Mouse (Mus musculus): ENCODE results near the gene Gm10260. TPM values are rescaled to one million over a fixed set of nuclear protein-coding genes. Genes with fewer than 3 reads are reported as not detected.

Gene Gm10260
- polyA plus RNA-seq, 1 experiment: 9.3 TPM

DNA sequence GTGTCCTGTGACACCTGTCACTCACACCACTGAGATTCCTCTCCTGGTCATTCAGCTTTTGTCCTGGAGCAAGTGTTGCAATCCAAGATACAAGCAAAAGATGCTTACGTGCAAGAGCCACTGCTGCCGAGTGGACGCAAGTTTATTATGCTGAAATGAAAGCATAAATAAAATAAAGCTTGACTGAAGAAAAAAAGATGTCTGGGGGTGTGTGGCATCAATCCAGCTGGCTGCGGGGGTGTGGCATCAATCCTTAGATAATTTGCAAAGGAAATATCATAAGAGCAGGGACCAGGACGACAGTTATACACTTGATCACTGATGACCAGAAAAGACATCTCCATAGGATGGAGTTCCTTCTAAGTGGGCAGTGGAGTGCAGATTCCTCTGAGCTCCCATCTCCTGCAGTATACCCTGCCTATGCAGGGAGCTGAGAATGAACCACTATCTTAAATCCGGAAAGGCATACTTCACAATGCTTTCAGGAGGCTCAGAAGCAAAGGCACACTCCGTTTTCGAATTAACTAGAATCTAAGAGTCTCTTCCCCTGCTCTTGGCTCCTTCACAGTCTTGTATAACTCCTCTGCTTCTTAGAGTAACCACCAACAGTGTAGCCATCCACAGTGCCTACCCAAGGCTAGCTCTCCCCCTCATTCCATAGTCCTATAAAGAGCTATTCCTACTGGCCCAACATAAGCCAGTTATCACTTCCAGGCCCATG, 23.2 kb upstream of the Gm10260 start:
- no peaks in the 10 kb centered on the region; the same call in 1 of the 2 replicates for H3K4me1 ChIP-seq (ENCODE audit: control insufficient read depth, insufficient read depth, low read length)
- H3K27ac ChIP-seq (ENCODE audit: insufficient read depth, low read length): no peak overlapping the region

DNA sequence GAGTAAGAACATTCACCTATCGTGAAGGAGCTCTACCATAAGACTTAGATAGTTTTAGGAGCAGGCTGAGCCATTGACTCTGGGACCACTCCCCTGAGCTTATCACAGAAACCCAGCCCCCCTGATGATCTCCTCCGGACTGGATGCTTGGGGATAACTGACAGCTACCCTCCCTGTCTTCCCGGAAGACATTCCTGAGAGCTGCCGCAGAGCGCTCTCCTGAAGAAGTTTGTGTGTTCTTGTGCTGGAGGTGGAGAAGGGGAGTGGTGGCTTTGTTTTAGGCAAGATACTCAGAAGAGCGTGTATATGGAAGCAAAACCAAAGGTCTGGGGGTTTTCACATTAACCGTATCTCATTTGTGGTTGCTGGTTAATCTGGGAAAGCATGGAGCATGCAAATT, 21.6 kb upstream of the Gm10260 start:
- Histone ChIP-seq H3K4me3 (ENCODE audit: insufficient read depth, low read length) (no peak overlapping the region), H3K4me1 (ENCODE audit: control insufficient read depth, insufficient read depth, low read length) (no peaks in the 10 kb centered on the region; the same call in 1 of the 2 replicates), H3K27ac (ENCODE audit: insufficient read depth, low read length) (no peak overlapping the region)
- no peak for TF ChIP-seq POLR2A (IDR thresholded peaks at IDR 0.05; ENCODE audit: low read depth, low read length)
- no peak for TF ChIP-seq CTCF (IDR thresholded peaks at IDR 0.05; ENCODE audit: borderline replicate concordance, insufficient read depth, low read length)

More for the DNA sequence above, 23.2 kb upstream of the Gm10260 start:
- TF ChIP-seq POLR2A (IDR thresholded peaks at IDR 0.05; ENCODE audit: low read depth, low read length) (no peak), CTCF (IDR thresholded peaks at IDR 0.05; ENCODE audit: borderline replicate concordance, insufficient read depth, low read length) (no peak)
- no peak overlapping the region for H3K4me3 ChIP-seq (ENCODE audit: insufficient read depth, low read length)

DNA sequence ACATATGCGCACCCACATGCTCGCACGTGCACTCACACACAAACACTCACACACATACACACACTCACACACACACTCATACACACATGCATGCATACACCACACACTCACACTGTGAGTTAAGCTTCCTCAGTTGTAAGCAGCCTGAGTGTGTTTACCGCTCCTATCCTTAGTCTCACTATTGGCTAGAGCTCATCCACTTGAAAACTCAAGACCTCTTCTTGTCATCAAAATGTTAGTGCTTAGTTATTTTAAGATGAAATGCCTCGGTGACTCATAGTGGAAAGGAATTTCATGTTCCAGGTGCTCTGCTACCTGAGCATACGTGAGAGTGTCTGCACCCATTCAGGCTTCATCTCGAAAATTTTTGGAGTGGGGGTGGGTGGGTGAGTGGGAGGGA, 21.2 kb upstream of the Gm10260 start:
- H3K4me1 ChIP-seq (ENCODE audit: control insufficient read depth, insufficient read depth, low read length): no peaks in the 10 kb centered on the region; the same call in 1 of the 2 replicates
- no peak overlapping the region for H3K4me3 ChIP-seq (ENCODE audit: insufficient read depth, low read length)
- no peak overlapping the region for H3K27ac ChIP-seq (ENCODE audit: insufficient read depth, low read length)
- TF ChIP-seq POLR2A (IDR thresholded peaks at IDR 0.05; ENCODE audit: low read depth, low read length) (no peak), CTCF (IDR thresholded peaks at IDR 0.05; ENCODE audit: borderline replicate concordance, insufficient read depth, low read length) (no peak)

DNA sequence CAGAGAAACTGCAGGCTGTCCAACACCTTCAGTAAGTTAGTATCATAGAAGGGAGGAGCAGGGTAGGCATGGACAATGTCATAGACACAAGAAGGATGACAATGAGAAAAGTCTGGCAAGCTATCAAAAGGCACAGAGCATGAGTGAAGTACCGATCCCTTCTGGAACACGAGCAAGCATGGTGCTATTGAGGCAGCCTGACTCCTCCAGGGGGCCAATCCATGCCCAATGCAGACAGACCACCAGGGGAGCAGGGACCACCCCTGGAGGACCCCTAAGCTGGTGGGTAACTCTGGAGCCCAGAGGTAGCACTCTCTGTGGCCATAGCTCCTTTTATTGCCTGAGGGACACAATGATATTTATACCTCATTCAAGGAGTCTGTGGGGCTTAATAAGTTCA, 20.1 kb upstream of the Gm10260 start:
- TF ChIP-seq POLR2A (IDR thresholded peaks at IDR 0.05; ENCODE audit: low read depth, low read length) (no peak), CTCF (IDR thresholded peaks at IDR 0.05; ENCODE audit: borderline replicate concordance, insufficient read depth, low read length) (no peak)
- Histone ChIP-seq H3K27ac (ENCODE audit: insufficient read depth, low read length) (no peak overlapping the region), H3K4me1 (ENCODE audit: control insufficient read depth, insufficient read depth, low read length) (no peaks in the 10 kb centered on the region; the same call in 1 of the 2 replicates)

DNA sequence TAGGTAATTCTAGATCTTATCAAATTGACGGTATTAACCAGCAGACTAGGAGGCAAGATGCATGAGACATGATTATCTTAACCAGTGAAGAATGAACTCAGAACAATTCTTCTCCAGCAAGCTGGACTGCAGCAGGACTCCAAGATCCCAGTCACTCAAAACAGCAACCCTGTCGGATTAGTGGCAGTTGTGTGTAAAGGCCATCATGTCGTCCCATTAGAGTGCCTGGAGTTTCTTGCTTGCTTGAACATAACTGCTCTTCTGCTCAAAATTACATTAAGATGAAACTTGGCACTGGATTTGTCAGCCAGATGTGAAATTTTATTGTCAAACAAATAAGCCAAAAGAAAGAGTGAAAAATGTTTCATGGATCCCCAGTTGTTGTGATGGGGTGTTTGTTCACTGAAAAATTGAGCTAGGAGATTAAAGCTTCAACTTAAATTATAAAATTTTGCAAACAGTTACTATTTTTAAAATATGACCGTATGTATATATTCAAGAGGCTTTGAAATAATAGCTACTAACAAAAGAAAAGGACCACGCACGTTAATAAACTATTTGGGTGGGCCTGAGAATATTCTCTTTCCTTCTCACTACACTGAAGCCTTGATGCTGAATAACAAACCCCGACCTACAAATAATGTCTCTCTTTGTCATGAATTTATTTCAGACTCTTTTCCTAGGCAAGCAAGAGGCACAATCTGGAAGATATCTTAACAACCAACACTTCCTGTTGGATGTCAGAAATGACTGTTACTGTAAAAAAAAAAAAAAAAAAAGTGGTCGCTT, 19.4 kb upstream of the Gm10260 start:
- TF ChIP-seq POLR2A (IDR thresholded peaks at IDR 0.05; ENCODE audit: low read depth, low read length): no peak
- H3K4me3 ChIP-seq (ENCODE audit: insufficient read depth, low read length): no peak overlapping the region
- H3K4me1 ChIP-seq (ENCODE audit: control insufficient read depth, insufficient read depth, low read length): no peaks in the 10 kb centered on the region; the same call in 1 of the 2 replicates
- H3K27ac ChIP-seq (ENCODE audit: insufficient read depth, low read length): no peak overlapping the region

More for the DNA sequence above, 20.1 kb upstream of the Gm10260 start:
- no peak overlapping the region for H3K4me3 ChIP-seq (ENCODE audit: insufficient read depth, low read length)

DNA sequence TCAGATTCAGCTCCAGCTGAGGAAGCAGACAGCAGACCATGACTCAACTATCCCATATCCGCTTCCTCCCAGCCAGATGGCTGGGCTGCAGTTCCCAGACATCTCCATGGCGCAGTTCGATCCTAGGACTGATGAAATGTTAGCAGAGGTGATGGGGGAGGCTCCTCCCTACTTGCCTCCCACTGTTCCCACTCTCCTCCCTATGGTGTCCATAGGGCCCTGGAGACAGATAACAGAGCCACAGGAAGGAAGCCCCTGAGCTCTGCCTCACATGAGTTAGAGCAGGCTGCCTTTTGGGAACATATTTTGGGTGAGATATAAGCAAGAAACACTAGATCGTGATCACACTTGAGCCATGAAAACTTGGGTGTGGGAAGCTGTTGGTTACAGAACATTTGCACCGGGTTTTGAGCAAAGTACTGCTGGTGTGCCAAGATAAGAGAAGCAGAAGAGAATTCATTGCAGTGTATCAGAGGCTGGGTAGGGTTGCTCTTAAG, 18.3 kb upstream of the Gm10260 start:
- no peaks in the 10 kb centered on the region; the same call in 1 of the 2 replicates for H3K4me1 ChIP-seq (ENCODE audit: control insufficient read depth, insufficient read depth, low read length)
- TF ChIP-seq CTCF (IDR thresholded peaks at IDR 0.05; ENCODE audit: borderline replicate concordance, insufficient read depth, low read length): no peak
- TF ChIP-seq POLR2A (IDR thresholded peaks at IDR 0.05; ENCODE audit: low read depth, low read length): no peak
- no peak overlapping the region for H3K27ac ChIP-seq (ENCODE audit: insufficient read depth, low read length)
- no peak overlapping the region for H3K4me3 ChIP-seq (ENCODE audit: insufficient read depth, low read length)

DNA sequence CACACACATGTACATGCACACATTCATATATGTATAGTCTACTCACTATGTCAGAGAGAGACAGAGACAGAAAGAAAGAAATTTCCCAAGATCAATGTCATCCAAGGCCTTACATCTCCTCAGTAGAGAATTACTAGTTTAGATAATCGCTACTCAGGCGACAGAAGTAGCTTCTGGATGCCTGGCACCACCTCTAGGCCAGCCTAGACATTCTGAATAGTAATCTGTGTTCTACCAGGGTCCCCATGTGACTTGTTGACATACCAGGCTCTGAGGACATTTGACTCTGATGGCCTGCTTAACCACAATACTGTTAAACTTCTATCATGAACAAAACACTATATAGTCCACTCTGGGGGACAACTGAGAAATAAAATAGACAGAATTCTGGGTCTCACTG, 17.2 kb upstream of the Gm10260 start:
- TF ChIP-seq POLR2A (IDR thresholded peaks at IDR 0.05; ENCODE audit: low read depth, low read length) (no peak), CTCF (IDR thresholded peaks at IDR 0.05; ENCODE audit: borderline replicate concordance, insufficient read depth, low read length) (no peak)
- Histone ChIP-seq H3K27ac (ENCODE audit: insufficient read depth, low read length) (no peak overlapping the region), H3K4me3 (ENCODE audit: insufficient read depth, low read length) (no peak overlapping the region), H3K4me1 (ENCODE audit: control insufficient read depth, insufficient read depth, low read length) (no peaks in the 10 kb centered on the region; the same call in 1 of the 2 replicates)

DNA sequence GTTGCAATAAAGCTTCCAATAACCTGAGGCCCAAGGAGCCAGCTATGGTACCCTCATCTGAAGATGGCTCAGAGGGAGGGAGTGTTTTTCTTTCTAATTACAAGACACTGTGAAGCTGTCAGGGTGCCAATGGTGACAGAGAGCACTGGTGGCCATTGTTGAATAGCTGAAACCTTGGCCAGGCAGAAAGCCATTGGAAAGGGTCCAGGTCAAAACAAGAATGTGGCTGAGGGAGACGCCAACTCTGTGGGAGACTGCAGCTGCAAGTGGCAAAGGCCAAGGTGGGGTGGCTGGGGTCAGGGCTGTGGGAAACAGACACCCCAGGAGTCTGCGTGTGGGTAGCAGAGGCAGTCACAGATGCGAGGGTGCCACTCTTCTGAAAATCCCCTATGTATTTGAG, 16.3 kb upstream of the Gm10260 start:
- H3K4me1 ChIP-seq (ENCODE audit: control insufficient read depth, insufficient read depth, low read length): no peaks in the 10 kb centered on the region; the same call in 1 of the 2 replicates
- H3K27ac ChIP-seq (ENCODE audit: insufficient read depth, low read length): no peak overlapping the region
- no peak overlapping the region for H3K4me3 ChIP-seq (ENCODE audit: insufficient read depth, low read length)
- TF ChIP-seq POLR2A (IDR thresholded peaks at IDR 0.05; ENCODE audit: low read depth, low read length) (no peak), CTCF (IDR thresholded peaks at IDR 0.05; ENCODE audit: borderline replicate concordance, insufficient read depth, low read length) (no peak)

DNA sequence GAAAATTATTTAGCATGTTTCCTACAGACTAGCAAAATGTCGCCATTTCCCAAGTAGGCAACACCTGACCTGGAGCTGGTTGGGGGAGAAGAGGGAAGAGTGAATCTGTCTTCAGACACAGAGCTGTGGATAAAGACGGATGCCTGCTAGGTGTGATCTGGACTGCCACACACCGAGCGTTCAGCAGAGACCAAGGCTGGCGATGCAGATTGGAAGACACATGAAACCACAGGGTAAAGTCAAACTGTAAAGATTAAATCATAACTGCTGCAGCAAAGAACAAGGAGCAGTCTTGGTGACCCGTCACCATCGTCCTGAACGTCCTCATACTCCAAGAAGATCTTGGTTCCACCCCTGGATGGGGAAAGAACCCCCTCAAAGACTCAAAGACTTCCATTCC, 15.5 kb upstream of the Gm10260 start:
- Histone ChIP-seq H3K4me1 (ENCODE audit: control insufficient read depth, insufficient read depth, low read length) (no peaks in the 10 kb centered on the region; the same call in 1 of the 2 replicates), H3K27ac (ENCODE audit: insufficient read depth, low read length) (no peak overlapping the region), H3K4me3 (ENCODE audit: insufficient read depth, low read length) (no peak overlapping the region)
- TF ChIP-seq POLR2A (IDR thresholded peaks at IDR 0.05; ENCODE audit: low read depth, low read length) (no peak), CTCF (IDR thresholded peaks at IDR 0.05; ENCODE audit: borderline replicate concordance, insufficient read depth, low read length) (no peak)

Measured in embryonic fibroblast, embryonic 13.5 days (primary cell).